Mouse (Mus musculus): Measurements from ENCODE around the gene Ager.

Gene Ager

GRCm38 (mm10) chr17:34597566-34598095 lies at the start of gene Ager:
Gene Ager (plus strand): TSS chr17:34597862.
- no peak for DNase-seq (ENCODE audit: low spot score)

- DNase-seq (ENCODE audit: low spot score) = no peak
Measured at GRCm38 (mm10) chr17:34549156-34549555, 48.5 kb upstream of the Ager start.

GRCm38 (mm10) chr17:34549843-34550242 lies 47.8 kb upstream of the Ager start:
- no peak for DNase-seq (ENCODE audit: low spot score)

GRCm38 (mm10) chr17:34555483-34555882 lies 42.2 kb upstream of the Ager start:
- DNase-seq (ENCODE audit: low spot score) = peak; percentile 91

- no peak for DNase-seq (ENCODE audit: low spot score)
Measured at GRCm38 (mm10) chr17:34556406-34556805, 41.3 kb upstream of the Ager start.

GRCm38 (mm10) chr17:34557411-34557810 lies 40.3 kb upstream of the Ager start:
- no peak for DNase-seq (ENCODE audit: low spot score)

- no peak for DNase-seq (ENCODE audit: low spot score)
Measured at GRCm38 (mm10) chr17:34559116-34559515, 38.5 kb upstream of the Ager start.

- no peak for DNase-seq (ENCODE audit: low spot score)
Measured at GRCm38 (mm10) chr17:34559895-34560294, 37.8 kb upstream of the Ager start.

GRCm38 (mm10) chr17:34560438-34560837 lies 37.2 kb upstream of the Ager start:
- DNase-seq (ENCODE audit: low spot score) = no peak

GRCm38 (mm10) chr17:34561200-34561599 lies 36.5 kb upstream of the Ager start:
- no peak for DNase-seq (ENCODE audit: low spot score)

GRCm38 (mm10) chr17:34562595-34562994 lies 35.1 kb upstream of the Ager start:
- no peak for DNase-seq (ENCODE audit: low spot score)

GRCm38 (mm10) chr17:34563354-34563753 lies 34.3 kb upstream of the Ager start:
- no peak for DNase-seq (ENCODE audit: low spot score)

GRCm38 (mm10) chr17:34564003-34564421 lies 33.6 kb upstream of the Ager start, which contains the start of gene Notch4:
Gene Notch4 (plus strand): TSS chr17:34564268.
- no peak for DNase-seq (ENCODE audit: low spot score)

GRCm38 (mm10) chr17:34564796-34565195 lies 32.9 kb upstream of the Ager start:
- no peak for DNase-seq (ENCODE audit: low spot score)

GRCm38 (mm10) chr17:34567311-34567710 lies 30.4 kb upstream of the Ager start:
- DNase-seq (ENCODE audit: low spot score) = peak; percentile 40

- DNase-seq (ENCODE audit: low spot score) = no peak
Measured at GRCm38 (mm10) chr17:34568421-34568820, 29.2 kb upstream of the Ager start.

GRCm38 (mm10) chr17:34569919-34570318 lies 27.7 kb upstream of the Ager start:
- DNase-seq (ENCODE audit: low spot score) = no peak

- DNase-seq (ENCODE audit: low spot score) = peak; percentile 40
Measured at GRCm38 (mm10) chr17:34571875-34572274, 25.8 kb upstream of the Ager start.

GRCm38 (mm10) chr17:34572361-34572760 lies 25.3 kb upstream of the Ager start:
- peak; percentile 69 for DNase-seq (ENCODE audit: low spot score)

GRCm38 (mm10) chr17:34576577-34576976 lies 21.1 kb upstream of the Ager start:
- no peak for DNase-seq (ENCODE audit: low spot score)

- no peak for DNase-seq (ENCODE audit: low spot score)
Measured at GRCm38 (mm10) chr17:34578070-34578469, 19.6 kb upstream of the Ager start.

GRCm38 (mm10) chr17:34582528-34582927 lies 15.1 kb upstream of the Ager start:
- DNase-seq (ENCODE audit: low spot score) = no peak

GRCm38 (mm10) chr17:34583397-34583796 lies 14.3 kb upstream of the Ager start:
- peak; percentile 94 for DNase-seq (ENCODE audit: low spot score)

GRCm38 (mm10) chr17:34583819-34584218 lies 13.8 kb upstream of the Ager start:
- DNase-seq (ENCODE audit: low spot score) = no peak

GRCm38 (mm10) chr17:34585121-34585520 lies 12.5 kb upstream of the Ager start:
- no peak for DNase-seq (ENCODE audit: low spot score)

Data from testis, postnatal 10 days (tissue).